Mouse (Mus musculus): Measurements from ENCODE around the gene Fyttd1.
"Not testable (repeated sequence)": the region's sequence is repeated elsewhere in the genome, so short reads cannot be mapped to it uniquely, and the experiment has no call there.

Gene Fyttd1

DNA sequence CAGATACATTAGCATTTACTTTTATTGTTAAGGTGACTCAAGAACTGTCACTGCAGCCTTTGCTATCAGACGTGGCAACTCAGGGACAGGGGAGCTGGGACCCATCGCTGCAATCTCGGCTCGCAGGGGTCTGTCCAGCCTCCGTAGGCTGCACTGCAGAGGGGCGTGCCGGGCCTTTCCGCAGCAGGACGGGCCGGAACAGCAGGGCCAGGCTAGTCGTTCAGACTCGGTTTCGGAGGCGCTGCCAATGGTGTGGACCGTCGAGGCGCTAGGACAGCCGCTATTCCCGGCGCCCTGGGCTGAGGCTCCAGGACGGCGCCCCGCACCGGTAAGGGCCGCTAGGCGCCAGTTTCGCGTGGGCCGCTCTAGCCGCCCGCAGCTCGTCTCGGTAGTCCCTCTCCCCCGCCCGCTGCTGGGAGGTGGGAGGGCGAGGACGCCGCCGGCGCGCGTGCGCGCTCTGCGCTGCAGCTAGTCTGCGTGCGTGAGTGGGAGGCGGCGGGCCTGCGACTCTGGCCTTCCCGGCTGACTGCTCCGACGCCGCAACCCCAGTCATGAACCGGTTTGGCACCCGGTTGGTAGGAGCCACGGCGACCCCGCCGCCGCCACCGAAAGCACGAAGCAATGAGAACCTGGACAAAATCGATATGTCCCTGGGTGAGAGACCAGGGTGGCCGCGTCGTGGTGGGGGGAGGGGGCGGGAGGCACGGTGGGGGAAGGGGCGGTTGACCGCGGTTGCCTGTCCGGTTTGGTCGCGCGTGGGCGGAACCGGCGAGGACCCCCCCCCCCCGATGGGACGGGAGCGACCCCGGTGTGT is at the start of gene Fyttd1, which contains the start of gene Rubcn:
TSS of gene Fyttd1 (plus strand) at position 158 of the 814 bp plus-strand sequence.
TSS of gene Rubcn (minus strand) at position 424 of the 814 bp plus-strand sequence.
- peak; percentile 94 for DNase-seq (ENCODE audit: low spot score)

DNA sequence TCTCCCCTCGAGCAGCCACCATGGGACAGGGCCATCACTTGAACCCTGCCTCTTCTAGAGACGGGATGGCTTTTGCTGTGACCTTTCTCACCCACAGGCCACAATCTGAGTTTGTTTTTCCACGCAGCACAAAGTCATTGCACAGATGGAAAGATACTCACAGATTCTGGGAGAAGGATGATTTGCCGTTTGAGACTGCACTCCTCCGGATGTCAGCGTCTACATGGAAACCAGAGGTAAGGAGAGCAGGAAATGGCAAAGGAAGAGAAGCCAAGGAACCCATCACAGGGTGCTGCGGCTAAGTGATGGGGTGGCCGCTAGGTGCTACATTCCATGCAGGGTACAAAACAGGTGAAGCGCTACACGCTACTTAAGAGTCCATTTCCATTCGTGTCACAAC is 48.2 kb upstream of the Fyttd1 start:
- DNase-seq (ENCODE audit: low spot score), result no peak

DNA sequence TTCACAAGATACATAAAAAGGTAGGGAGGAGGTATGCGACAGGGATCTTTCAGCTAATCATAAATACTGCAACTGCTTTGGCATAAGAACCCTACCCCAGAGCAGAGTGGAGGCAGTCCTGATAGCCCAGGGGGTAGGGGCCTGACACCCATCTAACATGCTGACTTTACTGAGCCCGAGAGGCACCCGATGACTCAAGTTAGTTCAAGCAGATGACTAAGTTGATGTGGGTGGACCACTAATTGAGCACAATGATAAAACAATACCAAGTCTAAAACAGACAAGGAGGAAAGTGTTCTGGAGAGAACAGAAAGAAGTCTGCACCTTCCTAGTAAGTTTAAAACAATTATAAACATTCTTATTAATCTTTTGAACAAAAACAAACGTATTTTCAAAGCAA is 45.8 kb upstream of the Fyttd1 start:
- DNase-seq (ENCODE audit: low spot score), result no peak

DNA sequence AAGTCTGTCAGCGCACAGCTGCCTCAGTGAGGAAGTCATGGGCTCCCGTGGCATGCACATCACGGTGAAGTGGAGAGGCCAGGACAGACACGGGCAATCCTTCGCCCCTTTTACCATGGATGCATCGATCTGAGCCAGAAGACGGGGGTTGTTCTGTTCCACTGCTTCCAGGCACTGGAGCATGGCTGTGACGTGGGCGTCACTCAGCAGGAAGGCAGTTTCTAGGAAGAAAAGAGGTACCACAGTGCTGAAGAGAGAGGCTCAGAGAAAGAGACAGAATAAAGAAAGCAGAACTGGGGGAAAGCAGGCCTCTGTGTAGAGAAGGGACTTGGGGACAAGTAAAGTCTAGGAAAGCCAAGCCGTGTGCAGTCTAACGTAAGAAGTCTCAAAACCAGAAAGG is 30.2 kb upstream of the Fyttd1 start:
- no peak for DNase-seq (ENCODE audit: low spot score)

DNA sequence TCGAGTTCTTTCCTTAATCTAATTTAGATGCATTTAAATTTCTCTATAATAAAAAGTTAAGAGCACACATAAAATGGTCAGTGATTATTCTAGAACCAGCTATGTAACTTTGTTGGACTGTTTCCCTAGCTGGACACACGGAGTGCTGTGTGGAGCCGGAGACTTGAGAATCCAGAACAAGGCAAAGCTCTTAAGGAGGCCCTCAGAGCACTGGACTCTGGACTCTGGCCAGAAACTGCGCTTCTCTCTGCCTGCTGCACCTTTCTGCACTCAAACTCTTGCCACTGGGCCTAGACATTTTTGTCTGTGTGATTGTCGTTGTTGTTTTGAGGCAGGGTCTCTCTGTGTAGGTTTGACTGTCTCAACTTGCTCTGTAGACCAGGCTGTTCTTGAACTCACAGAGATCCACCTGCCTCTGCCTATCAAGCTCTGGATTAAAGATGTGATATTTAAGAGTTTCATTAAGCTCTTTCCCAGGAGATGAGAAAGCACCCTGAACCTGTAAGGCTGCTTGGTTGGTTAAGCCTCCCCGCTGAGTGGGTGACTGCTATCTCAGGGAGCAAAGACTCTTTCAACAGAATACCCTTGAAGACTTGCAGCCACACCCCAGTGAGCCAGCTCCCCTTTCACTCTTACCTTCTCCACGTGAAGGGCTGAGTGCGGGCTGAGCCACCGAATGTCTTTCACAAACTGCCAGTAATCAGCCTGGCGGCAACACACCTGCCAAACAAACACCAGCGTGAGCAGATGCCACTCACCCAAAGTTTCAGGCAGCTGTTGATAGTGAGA is 28.1 kb upstream of the Fyttd1 start:
- no peak for DNase-seq (ENCODE audit: low spot score)

DNA sequence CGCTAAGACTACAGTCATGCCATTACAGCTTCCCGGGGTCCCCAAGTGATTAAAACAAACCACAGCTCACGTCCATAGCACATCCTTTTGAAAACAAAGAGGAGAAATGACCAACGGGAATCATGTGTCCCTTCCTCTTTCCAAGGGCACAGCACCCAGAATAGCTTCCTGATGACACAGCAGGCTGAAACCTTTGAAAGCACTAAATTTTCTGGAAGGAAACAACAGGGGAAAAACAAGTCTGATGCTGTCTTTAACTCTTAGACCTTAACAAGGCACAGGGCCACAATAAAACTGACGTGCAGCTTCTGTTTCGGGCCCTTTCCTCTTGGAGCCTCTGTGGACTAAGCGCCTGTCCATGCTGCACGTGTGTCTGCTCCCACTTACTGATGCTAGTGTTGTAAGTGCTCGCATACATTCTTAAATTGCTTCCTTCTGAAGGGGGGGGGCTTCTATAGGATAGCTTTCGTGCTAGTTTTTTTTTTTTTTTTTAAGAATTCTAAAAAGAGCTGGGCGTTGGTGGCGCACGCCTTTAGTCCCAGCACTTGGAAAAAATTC is 23.7 kb upstream of the Fyttd1 start:
- DNase-seq (ENCODE audit: low spot score), result no peak

DNA sequence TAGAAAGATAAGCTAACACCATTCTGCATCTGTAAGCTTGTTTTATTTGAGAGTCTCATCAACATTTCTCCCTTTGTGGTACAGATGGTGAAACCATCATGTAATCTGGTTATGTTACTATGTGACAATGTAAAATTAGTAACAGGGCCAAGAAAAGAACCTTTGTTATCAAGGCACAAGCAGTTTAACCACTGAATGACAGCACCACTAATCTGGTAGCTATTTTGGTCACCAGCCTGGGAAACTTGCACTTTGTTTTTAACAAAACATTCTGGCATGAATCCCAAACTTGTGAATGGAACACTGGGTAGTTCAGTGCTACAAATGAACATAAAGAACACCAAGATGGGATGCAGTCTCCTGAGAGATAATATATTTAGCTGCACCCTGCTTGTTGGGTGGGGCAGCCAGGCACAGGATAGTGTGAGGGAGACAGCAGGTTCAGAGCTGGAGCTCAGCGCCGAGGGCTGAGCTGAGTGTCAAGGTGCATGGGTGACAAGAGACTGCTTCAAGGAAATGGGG is 23.2 kb upstream of the Fyttd1 start:
- peak; percentile 19 for DNase-seq (ENCODE audit: low spot score)

DNA sequence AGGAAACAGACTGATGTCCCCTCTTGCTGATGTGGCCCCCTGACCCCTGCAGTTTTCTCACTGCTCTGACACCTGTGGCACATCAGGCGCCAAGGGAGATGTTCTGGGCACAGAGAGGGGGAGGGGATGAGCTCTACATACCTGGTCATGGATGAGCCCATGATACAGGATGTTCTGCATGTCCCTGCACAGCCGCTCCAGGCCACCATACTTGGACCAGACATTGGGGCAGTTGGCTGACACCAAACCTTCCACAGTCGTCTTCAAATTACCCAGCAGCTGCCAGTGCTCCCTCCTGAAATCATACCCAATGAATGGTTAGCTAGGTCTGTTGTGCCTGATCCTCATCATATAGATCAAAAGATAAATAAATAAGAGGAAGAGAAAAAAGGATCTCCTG is 20.5 kb upstream of the Fyttd1 start:
- no peak for DNase-seq (ENCODE audit: low spot score)

DNA sequence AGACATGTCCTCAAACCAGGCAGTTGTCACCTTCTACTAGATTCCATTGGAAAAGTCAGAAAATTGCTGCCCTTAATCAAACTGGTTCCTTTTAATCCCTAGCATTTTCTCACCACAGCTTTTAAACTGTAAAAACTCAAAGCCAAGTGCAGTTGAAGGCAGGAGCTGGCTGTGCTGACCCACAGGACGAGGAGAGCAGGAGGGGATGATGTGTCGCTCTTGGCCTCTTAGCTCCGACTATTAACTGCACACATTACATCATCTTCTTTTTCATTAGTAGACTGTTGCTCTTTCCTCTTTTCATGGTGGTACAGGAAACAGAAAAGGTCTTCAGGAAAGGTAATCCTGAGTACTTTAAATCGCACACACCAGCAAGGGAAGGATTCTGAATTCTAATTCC is 18.9 kb upstream of the Fyttd1 start:
- no peak for DNase-seq (ENCODE audit: low spot score)

DNA sequence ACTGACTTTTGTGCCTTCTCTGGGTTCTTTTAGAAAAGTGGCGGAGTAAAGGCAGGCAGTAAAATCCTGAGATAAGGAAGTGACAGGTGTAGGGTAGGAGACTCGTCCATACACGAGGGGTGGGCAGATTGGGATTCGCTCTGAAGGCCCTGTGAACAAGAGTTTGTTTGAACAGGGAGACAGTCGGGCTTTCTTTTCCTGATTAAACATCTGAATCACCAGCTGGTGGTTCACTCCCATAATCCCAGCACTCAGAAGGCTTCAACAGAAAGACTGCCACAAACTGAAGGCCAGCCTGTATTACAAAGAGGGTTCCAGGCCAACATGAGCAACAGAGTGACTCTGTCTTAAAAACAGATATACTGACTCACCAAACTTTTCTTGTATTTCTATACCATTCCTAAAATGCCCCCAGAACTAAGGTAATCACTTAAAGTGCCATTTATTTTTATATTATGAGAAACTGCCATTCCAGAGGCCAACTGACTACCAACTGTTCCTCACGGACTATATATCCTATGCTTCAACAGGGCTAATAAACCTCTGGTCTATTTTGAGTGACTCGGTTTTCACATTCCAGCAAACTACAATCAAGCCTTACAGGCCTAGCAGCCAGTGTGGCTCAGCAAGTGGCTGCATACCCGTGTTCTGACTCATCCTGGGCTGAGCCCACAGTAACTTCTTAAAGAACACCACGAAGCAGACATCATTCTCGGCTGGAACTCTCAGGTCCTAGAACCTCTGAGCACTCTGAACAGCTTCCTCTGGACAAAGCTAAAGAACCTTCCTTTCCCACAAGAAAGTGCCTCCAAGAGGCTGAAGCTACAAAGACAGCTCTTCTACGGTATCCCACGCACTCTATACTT is 18.3 kb upstream of the Fyttd1 start:
- DNase-seq (ENCODE audit: low spot score), result peak; percentile 25

DNA sequence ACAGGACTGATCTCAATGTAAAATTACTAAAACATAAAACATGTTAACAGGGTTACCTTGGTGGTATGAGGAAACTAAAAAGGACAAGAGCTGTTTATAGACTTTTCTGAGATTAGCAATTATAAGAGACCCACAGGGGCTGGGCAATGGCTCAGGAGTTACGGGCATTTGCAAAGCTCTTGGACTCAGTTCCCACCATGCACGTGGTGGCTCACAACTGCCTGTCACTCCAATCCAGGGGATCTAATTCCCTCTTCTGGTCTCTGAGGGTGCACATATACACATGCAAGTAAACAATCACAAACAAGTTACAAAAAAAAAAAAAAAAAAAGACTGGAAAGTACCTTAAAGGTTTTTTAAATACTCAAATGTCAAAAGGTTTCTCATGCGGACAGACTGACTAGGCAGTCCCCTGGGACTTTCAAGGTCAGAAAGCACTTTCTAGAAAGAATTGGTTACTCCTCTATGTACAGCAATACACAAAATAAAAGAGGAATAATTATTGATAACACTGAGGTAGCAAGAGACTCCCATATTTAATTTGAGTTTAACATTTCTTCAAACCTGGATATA is 15.4 kb upstream of the Fyttd1 start:
- DNase-seq (ENCODE audit: low spot score), result no peak

DNA sequence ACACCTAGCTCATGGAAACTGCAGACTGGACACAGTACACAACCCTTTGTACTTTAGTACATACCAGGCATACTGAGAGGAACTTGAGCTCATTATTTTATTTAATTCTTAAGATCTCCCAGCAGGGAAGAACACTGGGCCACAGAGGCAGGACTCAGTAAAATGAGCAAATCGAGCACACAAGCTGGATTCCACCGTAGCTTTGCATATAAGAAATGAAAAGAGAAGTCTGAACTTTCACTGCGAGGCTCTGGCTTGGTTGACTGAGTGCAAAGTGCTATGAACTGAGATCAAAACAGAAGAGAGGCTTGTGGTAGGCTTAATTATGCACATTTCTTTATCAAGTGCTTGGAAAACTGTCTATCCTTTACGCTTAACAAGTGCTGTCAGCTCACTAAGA is 11.9 kb upstream of the Fyttd1 start:
- DNase-seq (ENCODE audit: low spot score), result no peak

DNA sequence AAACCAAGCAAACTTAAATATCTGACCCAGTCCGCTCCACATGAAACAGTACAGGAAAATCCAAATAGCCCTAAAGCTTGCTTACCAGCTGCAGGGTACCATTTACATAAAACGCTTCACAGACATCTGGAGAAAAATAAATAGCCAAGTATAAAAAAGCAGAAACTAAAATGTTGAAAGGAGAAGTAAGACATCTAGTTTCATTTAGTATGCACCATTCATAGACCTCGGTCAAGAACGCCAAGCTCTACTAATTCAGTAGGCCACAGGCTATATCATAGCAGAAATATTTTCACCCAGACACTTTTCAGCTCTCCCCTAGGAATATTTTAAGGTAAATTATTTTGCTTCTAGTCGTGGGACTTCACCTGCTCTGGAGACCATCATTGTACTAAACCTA is 10.6 kb upstream of the Fyttd1 start:
- no peak for DNase-seq (ENCODE audit: low spot score)

DNA sequence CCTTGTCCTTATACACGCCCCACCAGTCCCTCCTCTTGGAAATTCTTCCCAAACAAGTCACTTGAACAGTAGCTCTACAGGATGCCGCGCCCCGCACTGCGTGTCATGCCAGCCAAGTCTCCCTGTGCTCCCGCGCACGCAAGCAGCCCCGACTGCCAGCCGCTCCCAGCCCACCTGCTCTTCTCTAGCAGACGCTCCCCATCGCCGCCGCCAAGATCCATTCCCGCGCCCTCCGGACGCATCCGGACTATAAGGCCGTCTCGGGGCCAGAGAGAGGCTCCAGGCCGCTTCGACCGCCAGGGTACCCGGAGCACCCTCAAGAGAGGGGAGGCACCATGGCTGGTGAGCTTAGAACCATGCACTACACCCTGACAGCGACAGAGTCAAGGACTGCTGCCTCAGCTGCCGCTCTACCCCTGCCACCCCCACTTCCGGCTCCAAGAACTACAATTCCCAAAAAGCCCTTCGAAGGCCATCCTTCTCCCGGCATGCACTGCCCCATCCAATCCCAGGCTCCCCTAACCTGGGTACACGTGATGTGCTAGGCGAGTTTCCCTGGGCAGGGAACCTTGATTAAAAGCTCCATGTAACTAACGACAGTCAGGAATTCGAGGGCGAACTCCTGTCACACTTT is 9.3 kb upstream of the Fyttd1 start:
- DNase-seq (ENCODE audit: low spot score), result peak; percentile 91

DNA sequence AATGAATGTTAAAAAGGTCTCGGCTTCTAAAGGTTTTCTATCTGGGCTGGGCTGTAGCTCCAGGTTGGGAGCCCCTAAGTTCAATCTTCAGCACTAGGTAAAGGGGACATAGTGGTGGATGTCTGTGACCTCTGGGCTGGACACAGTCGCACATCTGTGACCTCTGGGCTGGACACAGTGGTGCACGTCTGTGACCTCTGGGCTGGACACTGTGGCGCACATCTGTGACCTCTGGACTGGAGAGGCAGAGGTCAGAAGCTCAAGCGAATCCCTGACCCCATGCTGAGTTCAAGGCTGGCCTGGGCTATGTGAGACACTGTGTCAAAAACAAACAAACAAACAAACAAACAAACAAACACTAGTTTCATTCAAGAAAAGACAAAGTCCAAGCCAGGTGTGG is 7.1 kb upstream of the Fyttd1 start:
- no peak for DNase-seq (ENCODE audit: low spot score)

DNA sequence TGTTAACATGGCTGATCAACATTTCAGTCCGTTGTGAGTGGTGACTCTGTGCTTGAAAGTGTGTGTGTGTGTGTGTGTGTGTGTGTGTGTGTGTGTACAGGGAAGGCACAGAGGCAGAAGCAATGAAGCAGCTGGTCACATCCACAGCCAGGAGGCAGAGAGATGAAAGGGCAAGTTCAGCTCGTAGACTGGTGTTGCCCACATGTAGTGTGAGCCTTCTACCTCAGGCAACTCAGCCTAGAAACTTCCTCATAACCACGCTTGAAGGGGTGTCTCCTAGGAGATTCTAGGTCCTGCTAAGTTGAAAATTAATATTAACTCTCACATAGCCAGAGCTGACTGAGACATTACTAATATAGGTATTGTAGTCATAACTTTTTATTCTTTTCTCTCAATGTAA is 3.9 kb upstream of the Fyttd1 start:
- DNase-seq (ENCODE audit: low spot score), result no peak

DNA sequence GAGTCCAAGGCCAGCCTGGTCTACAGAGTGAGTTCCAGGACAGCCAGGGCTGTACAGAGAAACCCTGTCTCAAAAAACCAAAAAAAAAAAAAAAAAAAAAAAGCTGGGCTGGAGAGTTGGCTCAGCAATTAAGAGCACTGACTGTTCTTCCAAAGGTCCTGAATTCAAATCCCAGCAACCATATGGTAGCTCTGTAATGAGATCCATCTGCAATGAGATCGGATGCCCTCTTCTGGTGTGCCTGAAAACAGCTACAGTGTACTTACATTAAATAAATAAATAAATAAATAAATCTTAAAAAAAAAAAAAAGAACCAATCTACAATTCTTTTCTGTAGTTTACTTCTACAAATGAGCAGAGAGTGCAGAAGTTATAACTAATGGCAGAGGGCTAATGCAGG is 2.0 kb upstream of the Fyttd1 start:
- DNase-seq (ENCODE audit: low spot score), result not testable (repeated sequence)

DNA sequence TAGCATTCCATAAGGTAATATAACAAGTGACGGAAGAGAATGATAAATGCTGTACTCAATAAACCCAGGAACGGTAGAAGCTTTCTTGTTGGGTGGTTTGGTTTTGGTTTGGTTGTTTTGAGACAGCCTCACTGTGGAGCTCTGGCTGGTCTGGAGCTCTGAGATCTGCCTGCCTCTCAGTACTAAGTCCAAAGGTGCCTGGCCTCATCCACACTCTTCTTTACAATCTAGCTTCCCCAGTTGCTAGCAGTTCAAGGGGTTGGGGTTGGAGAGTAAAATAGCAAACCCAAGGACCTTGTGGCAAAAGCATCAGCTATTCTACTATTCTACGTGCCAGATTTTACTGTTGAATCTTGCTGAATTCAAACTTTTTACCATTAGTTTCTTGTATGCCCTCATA is 1.5 kb upstream of the Fyttd1 start:
- no peak for DNase-seq (ENCODE audit: low spot score)

DNA sequence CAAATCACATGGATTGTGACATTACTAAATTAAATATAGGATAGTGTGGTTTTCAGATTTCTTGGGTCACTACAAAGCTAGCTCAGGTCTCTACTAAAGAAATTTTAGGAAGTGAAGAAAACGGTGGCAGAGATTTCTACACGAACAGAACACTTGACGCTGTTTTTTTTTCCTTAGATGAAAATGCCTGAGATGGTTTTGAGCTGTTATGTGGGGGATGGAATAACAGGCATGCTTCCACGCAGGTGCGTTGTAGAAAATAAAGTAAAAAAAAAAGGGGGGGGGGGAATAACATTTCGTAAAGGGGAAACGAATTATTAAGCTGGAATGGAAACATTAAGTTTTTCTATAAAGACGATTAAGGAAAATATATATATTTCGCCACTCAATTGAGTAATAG is 469 bp upstream of the Fyttd1 start:
- no peak for DNase-seq (ENCODE audit: low spot score)

DNA sequence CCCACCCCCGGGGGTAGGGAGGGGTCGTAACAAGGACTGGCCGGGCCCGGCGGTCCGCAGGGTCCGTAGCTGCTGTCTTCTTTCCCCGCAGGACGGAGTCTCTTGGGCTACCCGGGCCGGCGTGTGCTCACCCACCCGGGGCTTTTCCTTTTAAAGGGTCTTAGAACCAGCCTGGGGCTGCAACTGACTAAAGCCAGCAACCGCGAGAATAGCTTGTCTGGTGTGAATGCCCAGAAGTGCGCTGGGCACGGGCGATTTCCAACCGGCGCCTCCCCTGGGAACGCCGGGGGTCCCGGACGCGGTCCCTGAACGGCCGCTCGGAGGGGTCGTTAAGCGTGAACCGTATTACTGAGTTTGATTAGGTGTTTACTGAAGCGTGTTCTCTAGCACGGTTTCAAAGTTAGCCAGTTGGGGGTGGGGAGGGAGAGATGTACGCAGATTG is 878 bp downstream of the Fyttd1 start:
- DNase-seq (ENCODE audit: low spot score), result no peak

Data from layer of hippocampus, adult 11-12 months (tissue).